Mouse (Mus musculus) megakaryocyte, embryonic 14.5 days (primary cell): Measurements from ENCODE around the gene Gm6588. TPM values are rescaled to one million over a fixed set of nuclear protein-coding genes. Genes with fewer than 3 reads are reported as not detected.
"Not testable (repeated sequence)": the region's sequence is repeated elsewhere in the genome, so short reads cannot be mapped to it uniquely, and the experiment has no call there.

Source experiments
- H3K27me3 ChIP-seq: replicated peaks from 2 replicates; pipeline ENCODE3; 2012; ENCODE audit warnings: inconsistent platforms
- H3K36me3 ChIP-seq: replicated peaks from 2 replicates; pipeline ENCODE3; 2012; ENCODE audit warnings: low read length, inconsistent platforms, mixed read lengths
- H3K4me1 ChIP-seq: 2 replicates; pipeline ENCODE4 v1.6.1; 2012; ENCODE audit warnings: inconsistent platforms
- H3K4me3 ChIP-seq: replicated peaks from 2 replicates; pipeline ENCODE3; 2012; ENCODE audit warnings: moderate library complexity, mild to moderate bottlenecking, inconsistent platforms
- H3K9me3 ChIP-seq: 2 replicates; pipeline ENCODE4 v1.6.1; 2012; ENCODE audit warnings: inconsistent platforms
- FLI1 ChIP-seq: IDR thresholded peaks from 2 replicates; pipeline ENCODE4 v1.6.1; 2012; ENCODE audit warnings: low read length, inconsistent platforms, mixed read lengths
- GATA1 ChIP-seq: IDR thresholded peaks from 3 replicates; pipeline ENCODE4 v1.6.1; 2012; ENCODE audit warnings: mixed read lengths, low read length, inconsistent platforms, borderline replicate concordance
- polyA plus RNA-seq: library from polyadenylated mRNA; stranded (reverse); fragments of >175 nt; gene quantifications from 2 replicates; pipeline ENCODE4 v1.2.3, GENCODE M21; 2012; ENCODE audit warnings: low replicate concordance; ENCODE audit not compliant: insufficient read depth

Gene Gm6588
- not detected in 2 replicates for polyA plus RNA-seq

- TF ChIP-seq GATA1 (no peak), FLI1 (no peak)
- Histone ChIP-seq H3K27me3 (peaks cover 53% of the 10 kb centered on the region), H3K4me1 (peaks cover 13% of the 10 kb centered on the region), H3K36me3 (no peaks in the 10 kb centered on the region), H3K9me3 (no peaks in the 10 kb centered on the region), H3K4me3 (no peak within 1 kb of the TSS)
Measured at GRCm38 (mm10) chr5:112448747-112449440, at the start of gene Gm6588. Gm6588 (plus strand) TSS chr5:112449426.

GRCm38 (mm10) chr5:112402437-112402836 lies 46.8 kb upstream of the Gm6588 start:
- peaks cover 7% of the 10 kb centered on the region for H3K4me1 ChIP-seq
- no peaks in the 10 kb centered on the region for H3K36me3 ChIP-seq
- H3K9me3 ChIP-seq, result peaks cover 7% of the 10 kb centered on the region
- no peak overlapping the region for H3K4me3 ChIP-seq
- no peak for TF ChIP-seq GATA1
- no peak for TF ChIP-seq FLI1
- peaks cover 64% of the 10 kb centered on the region for H3K27me3 ChIP-seq

- no peaks in the 10 kb centered on the region for H3K36me3 ChIP-seq
- TF ChIP-seq GATA1 (no peak), FLI1 (no peak)
- H3K4me3 ChIP-seq, result no peak overlapping the region
Measured at GRCm38 (mm10) chr5:112406017-112406416, 43.2 kb upstream of the Gm6588 start.

GRCm38 (mm10) chr5:112409274-112409673 lies 40.0 kb upstream of the Gm6588 start:
- peaks cover 84% of the 10 kb centered on the region for H3K27me3 ChIP-seq
- H3K9me3 ChIP-seq, result peaks cover 23% of the 10 kb centered on the region
- H3K4me1 ChIP-seq, result peaks cover 12% of the 10 kb centered on the region
- no peak overlapping the region for H3K4me3 ChIP-seq
- no peak for TF ChIP-seq FLI1
- no peaks in the 10 kb centered on the region for H3K36me3 ChIP-seq

More at GRCm38 (mm10) chr5:112406017-112406416, 43.2 kb upstream of the Gm6588 start:
- H3K4me1 ChIP-seq, result peaks cover 7% of the 10 kb centered on the region
- H3K9me3 ChIP-seq, result peaks cover 6% of the 10 kb centered on the region
- peaks cover 71% of the 10 kb centered on the region for H3K27me3 ChIP-seq

GRCm38 (mm10) chr5:112411072-112411471 lies 38.2 kb upstream of the Gm6588 start:
- H3K36me3 ChIP-seq, result no peaks in the 10 kb centered on the region
- H3K4me3 ChIP-seq, result no peak overlapping the region
- peaks cover 7% of the 10 kb centered on the region for H3K4me1 ChIP-seq
- H3K27me3 ChIP-seq, result peaks cover 74% of the 10 kb centered on the region
- peaks cover 23% of the 10 kb centered on the region for H3K9me3 ChIP-seq
- TF ChIP-seq FLI1 (no peak), GATA1 (no peak)

GRCm38 (mm10) chr5:112411514-112412335 lies 37.5 kb upstream of the Gm6588 start:
- H3K27me3 ChIP-seq, result peaks cover 75% of the 10 kb centered on the region
- no peaks in the 10 kb centered on the region for H3K36me3 ChIP-seq
- peaks cover 25% of the 10 kb centered on the region for H3K9me3 ChIP-seq
- TF ChIP-seq FLI1 (no peak), GATA1 (no peak)
- peaks cover 5% of the 10 kb centered on the region for H3K4me1 ChIP-seq
- H3K4me3 ChIP-seq, result no peak overlapping the region

- H3K27me3 ChIP-seq, result peaks cover 73% of the 10 kb centered on the region
- not testable (repeated sequence) for H3K4me1 ChIP-seq, H3K4me3 ChIP-seq, H3K36me3 ChIP-seq
- peaks cover 33% of the 10 kb centered on the region for H3K9me3 ChIP-seq
Measured at GRCm38 (mm10) chr5:112412781-112413180, 36.4 kb upstream of the Gm6588 start.

- Histone ChIP-seq H3K36me3 (no peaks in the 10 kb centered on the region), H3K4me3 (no peak overlapping the region), H3K9me3 (peaks cover 33% of the 10 kb centered on the region), H3K27me3 (peaks cover 66% of the 10 kb centered on the region), H3K4me1 (peaks cover 7% of the 10 kb centered on the region)
- no peak for TF ChIP-seq FLI1
- no peak for TF ChIP-seq GATA1
Measured at GRCm38 (mm10) chr5:112416673-112417072, 32.6 kb upstream of the Gm6588 start.

- Histone ChIP-seq H3K9me3 (peaks cover 23% of the 10 kb centered on the region), H3K36me3 (no peaks in the 10 kb centered on the region), H3K4me3 (no peak overlapping the region), H3K4me1 (peaks cover 3% of the 10 kb centered on the region; the same call in 1 of the 2 replicates), H3K27me3 (peaks cover 67% of the 10 kb centered on the region)
- TF ChIP-seq FLI1 (no peak), GATA1 (no peak)
Measured at GRCm38 (mm10) chr5:112418023-112418422, 31.2 kb upstream of the Gm6588 start.

- TF ChIP-seq GATA1 (no peak), FLI1 (no peak)
- Histone ChIP-seq H3K36me3 (no peaks in the 10 kb centered on the region), H3K4me1 (peaks cover 3% of the 10 kb centered on the region; the same call in 1 of the 2 replicates), H3K27me3 (peaks cover 74% of the 10 kb centered on the region), H3K4me3 (no peak overlapping the region), H3K9me3 (peaks cover 10% of the 10 kb centered on the region; the same call in 1 of the 2 replicates)
Measured at GRCm38 (mm10) chr5:112419535-112419934, 29.7 kb upstream of the Gm6588 start.
